Mouse (Mus musculus) WW6 (cell line): ENCODE results near the gene Gm10964.

ENCODE experiments used
- DNase-seq: peaks from one replicate; pipeline ENCODE4 v3.0.0-alpha.2; 2013; ENCODE audit warnings: low read depth, low spot score

The Gm10964 gene

GRCm38 (mm10) chr3:103734696-103735519 is 4.3 kb upstream of the Gm10964 start:
- no peak for DNase-seq

GRCm38 (mm10) chr3:103735776-103736600 is 3.2 kb upstream of the Gm10964 start:
- DNase-seq = no peak

- no peak for DNase-seq
These were observed 2.0 kb upstream of the Gm10964 start for GRCm38 (mm10) chr3:103737061-103737754.

GRCm38 (mm10) chr3:103737778-103738571 is 1.2 kb upstream of the Gm10964 start, which contains the start of gene Olfml3:
TSS of gene Olfml3 (minus strand) at chr3:103738001.
- DNase-seq = peak; percentile 47

GRCm38 (mm10) chr3:103740342-103740741 is 1.2 kb downstream of the Gm10964 start:
- no peak for DNase-seq

GRCm38 (mm10) chr3:103743208-103743607 is 4.0 kb downstream of the Gm10964 start:
- no peak for DNase-seq

- DNase-seq = no peak
These were observed 6.0 kb downstream of the Gm10964 start for GRCm38 (mm10) chr3:103745001-103745770.

GRCm38 (mm10) chr3:103746711-103747110 is 7.5 kb downstream of the Gm10964 start:
- no peak for DNase-seq

GRCm38 (mm10) chr3:103751558-103751957 is 12.4 kb downstream of the Gm10964 start:
- no peak for DNase-seq

- DNase-seq = no peak
These were observed 16.2 kb downstream of the Gm10964 start for GRCm38 (mm10) chr3:103755351-103755750.

- no peak for DNase-seq
These were observed 17.8 kb downstream of the Gm10964 start for GRCm38 (mm10) chr3:103756920-103757319.

GRCm38 (mm10) chr3:103758456-103758855 is 19.3 kb downstream of the Gm10964 start:
- DNase-seq = no peak

- DNase-seq = no peak
These were observed 20.2 kb downstream of the Gm10964 start for GRCm38 (mm10) chr3:103759261-103759970.

- no peak for DNase-seq
These were observed 27.6 kb downstream of the Gm10964 start for GRCm38 (mm10) chr3:103766789-103767188.

- no peak for DNase-seq
These were observed 32.5 kb downstream of the Gm10964 start for GRCm38 (mm10) chr3:103771531-103772130.

GRCm38 (mm10) chr3:103772846-103773245 is 33.7 kb downstream of the Gm10964 start:
- DNase-seq = no peak

GRCm38 (mm10) chr3:103773508-103773907 is 34.3 kb downstream of the Gm10964 start:
- DNase-seq = no peak

GRCm38 (mm10) chr3:103774009-103774408 is 34.8 kb downstream of the Gm10964 start:
- no peak for DNase-seq

- no peak for DNase-seq
These were observed 38.8 kb downstream of the Gm10964 start for GRCm38 (mm10) chr3:103777940-103778339.
